Mouse (Mus musculus): ENCODE measurements around the gene Ptprq. TPM values are rescaled to one million over a fixed set of nuclear protein-coding genes. Genes with fewer than 3 reads are reported as not detected.

Ptprq gene
- polyA plus RNA-seq, 1 experiment from 2014 or later = 0.07 TPM

DNA sequence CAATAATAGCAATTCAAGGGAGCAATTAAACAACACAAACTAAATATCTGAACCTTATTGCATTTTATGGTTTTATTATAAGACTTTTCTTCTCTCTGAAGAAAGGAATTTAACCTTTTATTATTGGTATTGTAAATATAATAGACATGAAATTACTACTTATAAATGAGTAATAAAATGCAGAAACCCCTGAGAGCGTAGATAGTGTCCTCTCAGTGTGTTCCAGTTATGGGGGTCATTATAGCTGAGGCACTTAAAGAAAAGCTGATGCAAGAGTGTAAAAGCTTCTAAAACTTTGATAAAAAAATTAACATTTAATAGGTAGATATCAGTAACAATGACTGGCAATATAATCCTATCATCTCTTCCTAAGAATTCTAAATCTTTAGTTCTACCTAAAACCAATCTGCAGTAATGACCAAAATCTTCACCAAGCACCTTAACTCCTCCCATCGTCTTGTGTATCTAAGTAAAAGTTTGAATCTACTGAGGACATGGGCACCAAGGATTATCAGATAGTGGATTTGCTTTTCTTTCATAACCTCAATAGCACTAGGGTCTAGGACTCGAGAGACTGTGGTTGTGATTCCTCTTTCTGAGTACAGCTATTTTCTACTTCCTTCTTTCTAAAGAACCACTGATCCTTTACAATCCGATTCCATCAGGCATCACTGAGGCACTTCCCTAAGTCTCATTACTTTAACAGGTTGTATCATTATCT is 51.3 kb downstream of the Ptprq start:
- ATAC-seq (replicated peaks; ENCODE audit: insufficient number of reproducible peaks, low FRiP score, low TSS enrichment) = no peak
- Histone ChIP-seq H3K9ac (ENCODE audit: low read depth, low read length) (no peak overlapping the region), H3K27ac (ENCODE audit: low read depth, low read length) (no peak overlapping the region), H3K36me3 (ENCODE audit: control insufficient read depth, insufficient read depth, low read length) (no peaks in the 10 kb centered on the region), H3K4me2 (no peak overlapping the region), H3K27me3 (ENCODE audit: control insufficient read depth, insufficient read depth, low read length) (no peaks in the 10 kb centered on the region), H3K4me3 (ENCODE audit: low read depth, low read length) (no peak overlapping the region), H3K9me3 (replicated peaks; ENCODE audit: control insufficient read depth, low read length) (no peaks in the 10 kb centered on the region), H3K4me1 (ENCODE audit: control insufficient read depth, insufficient read depth, low read length) (no peaks in the 10 kb centered on the region)
- WGBS (ENCODE audit: insufficient replicate concordance) = 79% methylated on average over 4 of the region's 4 CpGs

DNA sequence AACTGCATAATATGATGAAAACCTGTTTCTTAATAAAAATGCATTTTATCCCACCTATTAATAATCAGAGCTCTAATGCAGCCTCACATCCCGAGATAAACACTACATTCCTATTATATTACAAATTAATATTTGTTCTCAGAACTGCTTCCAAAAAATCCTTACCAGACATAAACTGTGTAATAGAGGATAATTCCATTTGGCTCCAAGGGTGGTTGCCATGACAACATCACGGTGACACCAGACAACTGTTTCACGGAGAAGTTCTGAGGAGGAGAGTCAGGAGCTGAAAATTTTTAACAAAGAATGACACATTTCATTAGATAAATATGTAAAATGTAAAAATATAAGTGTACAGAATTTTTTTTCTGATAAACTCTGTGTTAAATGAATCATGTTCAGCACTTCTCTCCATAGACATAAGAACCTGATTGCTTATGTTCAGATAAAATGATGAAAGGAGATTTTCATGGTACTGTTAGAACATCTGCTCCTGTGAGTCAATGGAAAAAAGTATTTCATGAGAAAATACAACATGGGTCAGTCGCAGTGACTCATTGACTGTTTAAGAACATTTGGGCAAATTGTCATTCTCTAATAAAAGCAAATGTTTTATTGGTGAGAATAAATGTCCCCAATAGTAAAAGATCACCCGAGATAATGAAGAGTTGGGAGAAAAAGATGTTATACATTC is 57.3 kb downstream of the Ptprq start:
- Histone ChIP-seq H3K9me3 (replicated peaks; ENCODE audit: control insufficient read depth, low read length) (no peaks in the 10 kb centered on the region), H3K9ac (ENCODE audit: low read depth, low read length) (no peak overlapping the region), H3K27me3 (ENCODE audit: control insufficient read depth, insufficient read depth, low read length) (no peaks in the 10 kb centered on the region), H3K4me2 (no peak overlapping the region), H3K4me1 (ENCODE audit: control insufficient read depth, insufficient read depth, low read length) (no peaks in the 10 kb centered on the region), H3K4me3 (ENCODE audit: low read depth, low read length) (no peak overlapping the region), H3K27ac (ENCODE audit: low read depth, low read length) (no peak overlapping the region), H3K36me3 (ENCODE audit: control insufficient read depth, insufficient read depth, low read length) (no peaks in the 10 kb centered on the region)
- 66% methylated on average over 5 of the region's 5 CpGs for WGBS (ENCODE audit: insufficient replicate concordance)
- no peak for ATAC-seq (replicated peaks; ENCODE audit: insufficient number of reproducible peaks, low FRiP score, low TSS enrichment)

- no peaks in the 10 kb centered on the region for H3K4me1 ChIP-seq (ENCODE audit: control insufficient read depth, insufficient read depth, low read length)
- no peak for ATAC-seq (replicated peaks; ENCODE audit: insufficient number of reproducible peaks, low FRiP score, low TSS enrichment)
- H3K9me3 ChIP-seq (replicated peaks; ENCODE audit: control insufficient read depth, low read length) = no peaks in the 10 kb centered on the region
- H3K36me3 ChIP-seq (ENCODE audit: control insufficient read depth, insufficient read depth, low read length) = no peaks in the 10 kb centered on the region
- no peak overlapping the region for H3K4me3 ChIP-seq (ENCODE audit: low read depth, low read length)
- H3K4me2 ChIP-seq = no peak overlapping the region
- WGBS (ENCODE audit: insufficient replicate concordance) = 89% methylated on average over 3 of the region's 3 CpGs
- no peak overlapping the region for H3K9ac ChIP-seq (ENCODE audit: low read depth, low read length)
- no peaks in the 10 kb centered on the region for H3K27me3 ChIP-seq (ENCODE audit: control insufficient read depth, insufficient read depth, low read length)
- H3K27ac ChIP-seq (ENCODE audit: low read depth, low read length) = no peak overlapping the region
Measured at GRCm38 (mm10) chr10:107661970-107662369, 57.9 kb downstream of the Ptprq start.

- ATAC-seq (replicated peaks; ENCODE audit: insufficient number of reproducible peaks, low FRiP score, low TSS enrichment) = no peak
- 85% methylated on average over 2 of the region's 2 CpGs for WGBS (ENCODE audit: insufficient replicate concordance)
- H3K36me3 ChIP-seq (ENCODE audit: control insufficient read depth, insufficient read depth, low read length) = no peaks in the 10 kb centered on the region
- H3K4me1 ChIP-seq (ENCODE audit: control insufficient read depth, insufficient read depth, low read length) = no peaks in the 10 kb centered on the region
- no peak overlapping the region for H3K4me2 ChIP-seq
- H3K4me3 ChIP-seq (ENCODE audit: low read depth, low read length) = no peak overlapping the region
- no peak overlapping the region for H3K27ac ChIP-seq (ENCODE audit: low read depth, low read length)
- no peaks in the 10 kb centered on the region for H3K27me3 ChIP-seq (ENCODE audit: control insufficient read depth, insufficient read depth, low read length)
- no peaks in the 10 kb centered on the region for H3K9me3 ChIP-seq (replicated peaks; ENCODE audit: control insufficient read depth, low read length)
- no peak overlapping the region for H3K9ac ChIP-seq (ENCODE audit: low read depth, low read length)
Measured at GRCm38 (mm10) chr10:107659141-107659540, 60.7 kb downstream of the Ptprq start.

GRCm38 (mm10) chr10:107649687-107650086 is 70.2 kb downstream of the Ptprq start:
- no peak for ATAC-seq (replicated peaks; ENCODE audit: insufficient number of reproducible peaks, low FRiP score, low TSS enrichment)
- Histone ChIP-seq H3K27me3 (ENCODE audit: control insufficient read depth, insufficient read depth, low read length) (no peaks in the 10 kb centered on the region), H3K36me3 (ENCODE audit: control insufficient read depth, insufficient read depth, low read length) (no peaks in the 10 kb centered on the region), H3K27ac (ENCODE audit: low read depth, low read length) (no peak overlapping the region), H3K9me3 (replicated peaks; ENCODE audit: control insufficient read depth, low read length) (no peaks in the 10 kb centered on the region), H3K9ac (ENCODE audit: low read depth, low read length) (no peak overlapping the region), H3K4me3 (ENCODE audit: low read depth, low read length) (no peak overlapping the region), H3K4me2 (no peak overlapping the region), H3K4me1 (ENCODE audit: control insufficient read depth, insufficient read depth, low read length) (no peaks in the 10 kb centered on the region)
- WGBS (ENCODE audit: insufficient replicate concordance) = 87% methylated on average over 2 of the region's 2 CpGs

DNA sequence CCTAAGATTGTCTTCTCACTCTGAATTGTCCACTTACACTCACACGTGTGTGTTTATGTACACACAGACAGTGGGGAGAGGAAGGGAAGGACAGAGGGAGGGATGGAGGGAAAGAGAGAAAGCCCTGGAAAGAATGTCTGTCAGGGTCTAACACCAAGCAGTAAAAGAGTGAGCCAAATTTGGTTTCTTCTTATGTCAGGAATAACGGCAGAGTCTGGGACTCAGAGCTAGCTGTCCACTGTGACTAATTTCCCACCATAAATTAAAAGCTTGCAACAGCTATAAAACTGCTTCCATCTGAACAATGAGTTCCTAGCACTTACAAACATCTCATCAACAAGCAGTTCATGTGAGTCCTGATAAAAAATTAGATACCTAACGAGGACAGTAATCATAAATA is 91.7 kb downstream of the Ptprq start:
- 67% methylated on average over 3 of the region's 3 CpGs for WGBS (ENCODE audit: insufficient replicate concordance)

GRCm38 (mm10) chr10:107626648-107627047 is 93.2 kb downstream of the Ptprq start:
- no peaks in the 10 kb centered on the region for H3K4me1 ChIP-seq (ENCODE audit: control insufficient read depth, insufficient read depth, low read length)
- H3K4me3 ChIP-seq (ENCODE audit: low read depth, low read length) = no peak overlapping the region
- no peaks in the 10 kb centered on the region for H3K9me3 ChIP-seq (replicated peaks; ENCODE audit: control insufficient read depth, low read length)
- no peak for ATAC-seq (replicated peaks; ENCODE audit: insufficient number of reproducible peaks, low FRiP score, low TSS enrichment)
- H3K27ac ChIP-seq (ENCODE audit: low read depth, low read length) = no peak overlapping the region
- 55% methylated on average over 1 of the region's 1 CpGs for WGBS (ENCODE audit: insufficient replicate concordance)
- H3K27me3 ChIP-seq (ENCODE audit: control insufficient read depth, insufficient read depth, low read length) = no peaks in the 10 kb centered on the region
- no peak overlapping the region for H3K4me2 ChIP-seq
- no peaks in the 10 kb centered on the region for H3K36me3 ChIP-seq (ENCODE audit: control insufficient read depth, insufficient read depth, low read length)
- no peak overlapping the region for H3K9ac ChIP-seq (ENCODE audit: low read depth, low read length)

More for the DNA sequence above, 91.7 kb downstream of the Ptprq start:
- Histone ChIP-seq H3K9me3 (replicated peaks; ENCODE audit: control insufficient read depth, low read length) (no peaks in the 10 kb centered on the region), H3K9ac (ENCODE audit: low read depth, low read length) (no peak overlapping the region), H3K36me3 (ENCODE audit: control insufficient read depth, insufficient read depth, low read length) (no peaks in the 10 kb centered on the region), H3K4me2 (no peak overlapping the region), H3K4me1 (ENCODE audit: control insufficient read depth, insufficient read depth, low read length) (no peaks in the 10 kb centered on the region), H3K4me3 (ENCODE audit: low read depth, low read length) (no peak overlapping the region), H3K27me3 (ENCODE audit: control insufficient read depth, insufficient read depth, low read length) (no peaks in the 10 kb centered on the region), H3K27ac (ENCODE audit: low read depth, low read length) (no peak overlapping the region)
- no peak for ATAC-seq (replicated peaks; ENCODE audit: insufficient number of reproducible peaks, low FRiP score, low TSS enrichment)

DNA sequence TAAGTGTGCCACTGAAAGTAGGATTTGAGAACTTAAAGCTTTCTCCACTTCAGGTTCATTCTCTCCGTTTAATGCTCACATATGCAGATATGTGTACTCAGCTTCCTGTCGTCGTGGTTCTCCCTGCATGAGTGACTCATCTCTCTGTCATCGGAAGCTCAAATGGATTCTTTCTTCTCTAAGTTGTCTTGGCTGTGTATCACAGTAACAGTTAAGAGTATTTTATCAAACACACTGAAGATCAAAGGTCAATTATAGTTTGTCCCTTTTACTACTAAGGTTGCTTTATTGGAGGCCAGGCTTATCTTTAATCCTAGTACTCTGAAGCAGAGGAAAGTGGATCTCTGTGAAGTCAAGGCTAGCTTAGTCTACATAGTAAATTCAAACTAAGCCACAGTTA is 95.6 kb downstream of the Ptprq start:
- WGBS (ENCODE audit: insufficient replicate concordance) = 54% methylated on average over 4 of the region's 4 CpGs

GRCm38 (mm10) chr10:107615460-107615859 is 104.4 kb downstream of the Ptprq start:
- no peak overlapping the region for H3K4me3 ChIP-seq (ENCODE audit: low read depth, low read length)

More for the DNA sequence above, 95.6 kb downstream of the Ptprq start:
- H3K27ac ChIP-seq (ENCODE audit: low read depth, low read length) = no peak overlapping the region
- no peak overlapping the region for H3K4me3 ChIP-seq (ENCODE audit: low read depth, low read length)
- ATAC-seq (replicated peaks; ENCODE audit: insufficient number of reproducible peaks, low FRiP score, low TSS enrichment) = no peak
- H3K4me2 ChIP-seq = no peak overlapping the region
- H3K9ac ChIP-seq (ENCODE audit: low read depth, low read length) = no peak overlapping the region
- H3K9me3 ChIP-seq (replicated peaks; ENCODE audit: control insufficient read depth, low read length) = no peaks in the 10 kb centered on the region
- no peaks in the 10 kb centered on the region for H3K27me3 ChIP-seq (ENCODE audit: control insufficient read depth, insufficient read depth, low read length)
- H3K36me3 ChIP-seq (ENCODE audit: control insufficient read depth, insufficient read depth, low read length) = no peaks in the 10 kb centered on the region
- no peaks in the 10 kb centered on the region for H3K4me1 ChIP-seq (ENCODE audit: control insufficient read depth, insufficient read depth, low read length)

More at GRCm38 (mm10) chr10:107615460-107615859, 104.4 kb downstream of the Ptprq start:
- Histone ChIP-seq H3K27ac (ENCODE audit: low read depth, low read length) (no peak overlapping the region), H3K9me3 (replicated peaks; ENCODE audit: control insufficient read depth, low read length) (no peaks in the 10 kb centered on the region), H3K36me3 (ENCODE audit: control insufficient read depth, insufficient read depth, low read length) (no peaks in the 10 kb centered on the region), H3K4me1 (ENCODE audit: control insufficient read depth, insufficient read depth, low read length) (no peaks in the 10 kb centered on the region), H3K4me2 (no peak overlapping the region), H3K9ac (ENCODE audit: low read depth, low read length) (no peak overlapping the region), H3K27me3 (ENCODE audit: control insufficient read depth, insufficient read depth, low read length) (no peaks in the 10 kb centered on the region)
- 72% methylated on average over 2 of the region's 2 CpGs for WGBS (ENCODE audit: insufficient replicate concordance)
- ATAC-seq (replicated peaks; ENCODE audit: insufficient number of reproducible peaks, low FRiP score, low TSS enrichment) = no peak

Data from heart, embryonic 11.5 days (tissue).